Mouse (Mus musculus): ENCODE measurements around the gene Klf6. TPM values are rescaled to one million over a fixed set of nuclear protein-coding genes. Genes with fewer than 3 reads are reported as not detected.
A peak's percentile ranks its signal among the peaks of the same experiment; 100 is the strongest.

The Klf6 gene
- polyA plus RNA-seq, 1 experiment from 2014 or later: 91.3 TPM

GRCm38 (mm10) chr13:5862003-5862625 is 832 bp downstream of the Klf6 start:
- H3K9me3 ChIP-seq (ENCODE audit: control insufficient read depth, low read length): no peaks in the 10 kb centered on the region
- peaks cover 21% of the 10 kb centered on the region for H3K4me1 ChIP-seq (replicated peaks; ENCODE audit: control insufficient read depth, insufficient read depth, low read length)
- peak overlapping the region; percentile 74 for H3K9ac ChIP-seq (replicated peaks; ENCODE audit: low read depth, low read length)
- under 1% methylated on average over 20 of the region's 20 CpGs for WGBS
- peak overlapping the region; percentile 69 for H3K4me3 ChIP-seq (replicated peaks; ENCODE audit: low read length)
- ATAC-seq: no peak; the same call in 1 of the 2 replicates
- peak overlapping the region; percentile 92 for H3K27ac ChIP-seq (ENCODE audit: low read length)
- H3K36me3 ChIP-seq (ENCODE audit: control insufficient read depth, insufficient read depth): peaks cover 9% of the 10 kb centered on the region
- H3K4me2 ChIP-seq (ENCODE audit: low read length): peak overlapping the region; percentile 59
- no peaks in the 10 kb centered on the region for H3K27me3 ChIP-seq (replicated peaks; ENCODE audit: control insufficient read depth, insufficient read depth, low read length)

GRCm38 (mm10) chr13:5862626-5863407 is 1.5 kb downstream of the Klf6 start:
- Histone ChIP-seq H3K4me1 (replicated peaks; ENCODE audit: control insufficient read depth, insufficient read depth, low read length) (peaks cover 21% of the 10 kb centered on the region), H3K9ac (replicated peaks; ENCODE audit: low read depth, low read length) (peak overlapping the region; percentile 74), H3K36me3 (ENCODE audit: control insufficient read depth, insufficient read depth) (peaks cover 11% of the 10 kb centered on the region), H3K9me3 (ENCODE audit: control insufficient read depth, low read length) (no peaks in the 10 kb centered on the region), H3K27ac (ENCODE audit: low read length) (peak overlapping the region; percentile 92), H3K4me3 (replicated peaks; ENCODE audit: low read length) (peak overlapping the region; percentile 69), H3K27me3 (replicated peaks; ENCODE audit: control insufficient read depth, insufficient read depth, low read length) (no peaks in the 10 kb centered on the region), H3K4me2 (ENCODE audit: low read length) (peak overlapping the region; percentile 59)
- ATAC-seq: no peak
- WGBS: under 1% methylated on average over 16 of the region's 16 CpGs

- ATAC-seq: no peak
- 2% methylated on average over 5 of the region's 5 CpGs for WGBS
These were observed 2.2 kb downstream of the Klf6 start for GRCm38 (mm10) chr13:5863408-5863891.

GRCm38 (mm10) chr13:5864265-5865097 is 3.2 kb downstream of the Klf6 start:
- no peak for ATAC-seq
- H3K27me3 ChIP-seq (replicated peaks; ENCODE audit: control insufficient read depth, insufficient read depth, low read length): no peaks in the 10 kb centered on the region
- 67% methylated on average over 10 of the region's 10 CpGs for WGBS
- peak overlapping the region; percentile 29; the same call in 1 of the 2 replicates for H3K27ac ChIP-seq (ENCODE audit: low read length)
- peaks cover 24% of the 10 kb centered on the region for H3K4me1 ChIP-seq (replicated peaks; ENCODE audit: control insufficient read depth, insufficient read depth, low read length)
- peak overlapping the region; percentile 55 for H3K4me2 ChIP-seq (ENCODE audit: low read length)
- H3K9me3 ChIP-seq (ENCODE audit: control insufficient read depth, low read length): no peaks in the 10 kb centered on the region
- H3K4me3 ChIP-seq (replicated peaks; ENCODE audit: low read length): peak overlapping the region; percentile 44
- peaks cover 11% of the 10 kb centered on the region for H3K36me3 ChIP-seq (ENCODE audit: control insufficient read depth, insufficient read depth)
- peak overlapping the region; percentile 53 for H3K9ac ChIP-seq (replicated peaks; ENCODE audit: low read depth, low read length)

More at GRCm38 (mm10) chr13:5863408-5863891, 2.2 kb downstream of the Klf6 start:
- Histone ChIP-seq H3K4me3 (replicated peaks; ENCODE audit: low read length) (peak overlapping the region; percentile 69), H3K4me2 (ENCODE audit: low read length) (peak overlapping the region; percentile 59), H3K4me1 (replicated peaks; ENCODE audit: control insufficient read depth, insufficient read depth, low read length) (peaks cover 21% of the 10 kb centered on the region), H3K9ac (replicated peaks; ENCODE audit: low read depth, low read length) (peak overlapping the region; percentile 74), H3K9me3 (ENCODE audit: control insufficient read depth, low read length) (no peaks in the 10 kb centered on the region), H3K27ac (ENCODE audit: low read length) (peak overlapping the region; percentile 92), H3K36me3 (ENCODE audit: control insufficient read depth, insufficient read depth) (peaks cover 11% of the 10 kb centered on the region), H3K27me3 (replicated peaks; ENCODE audit: control insufficient read depth, insufficient read depth, low read length) (no peaks in the 10 kb centered on the region)

GRCm38 (mm10) chr13:5865098-5865415 is 3.8 kb downstream of the Klf6 start:
- Histone ChIP-seq H3K36me3 (ENCODE audit: control insufficient read depth, insufficient read depth) (peaks cover 11% of the 10 kb centered on the region), H3K9me3 (ENCODE audit: control insufficient read depth, low read length) (no peaks in the 10 kb centered on the region), H3K27me3 (replicated peaks; ENCODE audit: control insufficient read depth, insufficient read depth, low read length) (no peaks in the 10 kb centered on the region), H3K27ac (ENCODE audit: low read length) (no peak overlapping the region), H3K4me3 (replicated peaks; ENCODE audit: low read length) (no peak overlapping the region), H3K4me2 (ENCODE audit: low read length) (peak overlapping the region; percentile 33), H3K9ac (replicated peaks; ENCODE audit: low read depth, low read length) (no peak overlapping the region), H3K4me1 (replicated peaks; ENCODE audit: control insufficient read depth, insufficient read depth, low read length) (peaks cover 29% of the 10 kb centered on the region)
- ATAC-seq: no peak
- WGBS: 98% methylated on average over 9 of the region's 9 CpGs

- H3K27ac ChIP-seq (ENCODE audit: low read length): no peak overlapping the region
- peaks cover 34% of the 10 kb centered on the region for H3K4me1 ChIP-seq (replicated peaks; ENCODE audit: control insufficient read depth, insufficient read depth, low read length)
- H3K9me3 ChIP-seq (ENCODE audit: control insufficient read depth, low read length): no peaks in the 10 kb centered on the region
- no peaks in the 10 kb centered on the region for H3K27me3 ChIP-seq (replicated peaks; ENCODE audit: control insufficient read depth, insufficient read depth, low read length)
- WGBS: 84% methylated on average over 6 of the region's 6 CpGs
- no peak overlapping the region for H3K9ac ChIP-seq (replicated peaks; ENCODE audit: low read depth, low read length)
- no peak overlapping the region for H3K4me3 ChIP-seq (replicated peaks; ENCODE audit: low read length)
- no peak for ATAC-seq
- peak overlapping the region; percentile 33; the same call in 1 of the 2 replicates for H3K4me2 ChIP-seq (ENCODE audit: low read length)
- H3K36me3 ChIP-seq (ENCODE audit: control insufficient read depth, insufficient read depth): peaks cover 11% of the 10 kb centered on the region
These were observed 4.8 kb downstream of the Klf6 start for GRCm38 (mm10) chr13:5866091-5866490.

- H3K9ac ChIP-seq (replicated peaks; ENCODE audit: low read depth, low read length): no peak overlapping the region
- 94% methylated on average over 5 of the region's 5 CpGs for WGBS
- H3K36me3 ChIP-seq (ENCODE audit: control insufficient read depth, insufficient read depth): peaks cover 11% of the 10 kb centered on the region
- no peaks in the 10 kb centered on the region for H3K9me3 ChIP-seq (ENCODE audit: control insufficient read depth, low read length)
- H3K4me3 ChIP-seq (replicated peaks; ENCODE audit: low read length): no peak overlapping the region
- no peak overlapping the region for H3K4me2 ChIP-seq (ENCODE audit: low read length)
- no peaks in the 10 kb centered on the region for H3K27me3 ChIP-seq (replicated peaks; ENCODE audit: control insufficient read depth, insufficient read depth, low read length)
- peaks cover 34% of the 10 kb centered on the region for H3K4me1 ChIP-seq (replicated peaks; ENCODE audit: control insufficient read depth, insufficient read depth, low read length)
- ATAC-seq: no peak
- no peak overlapping the region for H3K27ac ChIP-seq (ENCODE audit: low read length)
These were observed 5.2 kb downstream of the Klf6 start for GRCm38 (mm10) chr13:5866532-5866931.

- Histone ChIP-seq H3K4me1 (replicated peaks; ENCODE audit: control insufficient read depth, insufficient read depth, low read length) (peaks cover 33% of the 10 kb centered on the region), H3K27ac (ENCODE audit: low read length) (no peak overlapping the region), H3K9ac (replicated peaks; ENCODE audit: low read depth, low read length) (no peak overlapping the region), H3K9me3 (ENCODE audit: control insufficient read depth, low read length) (no peaks in the 10 kb centered on the region), H3K27me3 (replicated peaks; ENCODE audit: control insufficient read depth, insufficient read depth, low read length) (no peaks in the 10 kb centered on the region), H3K4me2 (ENCODE audit: low read length) (no peak overlapping the region), H3K36me3 (ENCODE audit: control insufficient read depth, insufficient read depth) (peaks cover 11% of the 10 kb centered on the region), H3K4me3 (replicated peaks; ENCODE audit: low read length) (no peak overlapping the region)
- no peak for ATAC-seq
- WGBS: 70% methylated on average over 8 of the region's 8 CpGs
These were observed 7.1 kb downstream of the Klf6 start for GRCm38 (mm10) chr13:5868376-5868775.

- H3K4me1 ChIP-seq (replicated peaks; ENCODE audit: control insufficient read depth, insufficient read depth, low read length): peaks cover 28% of the 10 kb centered on the region
- ATAC-seq: no peak
- H3K36me3 ChIP-seq (ENCODE audit: control insufficient read depth, insufficient read depth): peaks cover 11% of the 10 kb centered on the region
- no peaks in the 10 kb centered on the region for H3K9me3 ChIP-seq (ENCODE audit: control insufficient read depth, low read length)
- H3K9ac ChIP-seq (replicated peaks; ENCODE audit: low read depth, low read length): no peak overlapping the region
- H3K4me3 ChIP-seq (replicated peaks; ENCODE audit: low read length): no peak overlapping the region
- no peak overlapping the region for H3K27ac ChIP-seq (ENCODE audit: low read length)
- H3K27me3 ChIP-seq (replicated peaks; ENCODE audit: control insufficient read depth, insufficient read depth, low read length): no peaks in the 10 kb centered on the region
- WGBS: 35% methylated on average over 5 of the region's 5 CpGs
- H3K4me2 ChIP-seq (ENCODE audit: low read length): peak overlapping the region; percentile 24
These were observed 8.2 kb downstream of the Klf6 start for GRCm38 (mm10) chr13:5869433-5869832.
